Mouse (Mus musculus): ENCODE measurements around the gene Galnt12.

- TF ChIP-seq CTCF (IDR thresholded peaks at IDR 0.05; ENCODE audit: control insufficient read depth, insufficient read depth, insufficient replicate concordance, low read depth, low read length) (no peak), POLR2A (IDR thresholded peaks at IDR 0.05; ENCODE audit: control insufficient read depth, low read depth, low read length) (no peak)
These were observed 46.7 kb downstream of the Galnt12 start for GRCm38 (mm10) chr4:47138411-47138810.

All from testis, adult 2 months (tissue).